Mouse (Mus musculus) liver, embryonic 14 days (tissue): ENCODE data around the gene Olfr487. TPM values are rescaled to one million over a fixed set of nuclear protein-coding genes. Genes with fewer than 3 reads are reported as not detected.

Experiments used
- polyA plus RNA-seq: library from polyadenylated mRNA; depleted of rRNA; stranded (reverse); fragments of >200 nt; gene quantifications from 2 replicates; pipeline ENCODE4 v1.2.3, GENCODE M21; 2012; rRNA removed

Gene Olfr487
- polyA plus RNA-seq: not detected in 2 replicates

GRCm38 (mm10) chr7:108214536-108214935 lies at the start of gene Olfr487:
TSS of gene Olfr487 (minus strand) at chr7:108214636.

GRCm38 (mm10) chr7:108258247-108258646 lies 43.8 kb upstream of the Olfr487 start, which contains the start of gene Olfr488:
TSS of gene Olfr488 (minus strand) at chr7:108258347.

GRCm38 (mm10) chr7:108172642-108173041 lies 41.8 kb downstream of the Olfr487 start, which contains the start of gene Olfr486:
TSS of gene Olfr486 (minus strand) at chr7:108172742.

GRCm38 (mm10) chr7:108159771-108160170 lies 54.7 kb downstream of the Olfr487 start, which contains the start of gene Olfr485:
TSS of gene Olfr485 (minus strand) at chr7:108159871.

Other genes starting within 250 kb of the Olfr487 start
- gene Olfr476, start 249.8 kb downstream of the Olfr487 start, polyA plus RNA-seq: not detected in 2 replicates
- gene Olfr477, start 227.9 kb downstream of the Olfr487 start, polyA plus RNA-seq: not detected in 2 replicates
- gene Olfr478, start 180.6 kb downstream of the Olfr487 start, polyA plus RNA-seq: not detected in 2 replicates
- not detected in 2 replicates for gene Olfr479, start 163.9 kb downstream of the Olfr487 start, polyA plus RNA-seq
- gene Olfr480, start 147.3 kb downstream of the Olfr487 start, polyA plus RNA-seq: not detected in 2 replicates
- gene Olfr481, start 134.8 kb downstream of the Olfr487 start, polyA plus RNA-seq: not detected in 2 replicates
- not detected in 2 replicates for gene Olfr482, start 117.0 kb downstream of the Olfr487 start, polyA plus RNA-seq
- not detected in 2 replicates for gene Olfr483, start 113.8 kb downstream of the Olfr487 start, polyA plus RNA-seq
- not detected in 2 replicates for gene Olfr484, start 87.2 kb downstream of the Olfr487 start, polyA plus RNA-seq
- not detected in 2 replicates for gene Olfr485, start 54.8 kb downstream of the Olfr487 start, polyA plus RNA-seq
- not detected in 2 replicates for gene Olfr486, start 41.9 kb downstream of the Olfr487 start, polyA plus RNA-seq
- gene Olfr488, start 43.7 kb upstream of the Olfr487 start, polyA plus RNA-seq: not detected in 2 replicates
- gene Olfr490, start 74.3 kb upstream of the Olfr487 start, polyA plus RNA-seq: not detected in 2 replicates
- gene Olfr491, start 98.8 kb upstream of the Olfr487 start, polyA plus RNA-seq: not detected in 2 replicates
- gene Olfr492, start 109.0 kb upstream of the Olfr487 start, polyA plus RNA-seq: not detected in 2 replicates
- not detected in 2 replicates for gene Olfr493, start 132.3 kb upstream of the Olfr487 start, polyA plus RNA-seq
- not detected in 2 replicates for gene Olfr494, start 150.7 kb upstream of the Olfr487 start, polyA plus RNA-seq
- not detected in 2 replicates for gene Olfr495, start 178.5 kb upstream of the Olfr487 start, polyA plus RNA-seq
- gene Olfr497, start 205.8 kb upstream of the Olfr487 start, polyA plus RNA-seq: not detected in 2 replicates